Mouse (Mus musculus) thymus, postnatal 14 days (tissue): Measurements from ENCODE around the gene Gm11214.
A peak's percentile ranks its signal among the peaks of the same experiment; 100 is the strongest.

Experiments
- DNase-seq: peaks from one replicate; pipeline ENCODE4 v3.0.0; 2021

Gene Gm11214

GRCm38 (mm10) chr4:63663279-63663678 is at the start of gene Gm11214:
Gene Gm11214, minus strand, starts transcription at chr4:63663379.
- no peak for DNase-seq

DNA sequence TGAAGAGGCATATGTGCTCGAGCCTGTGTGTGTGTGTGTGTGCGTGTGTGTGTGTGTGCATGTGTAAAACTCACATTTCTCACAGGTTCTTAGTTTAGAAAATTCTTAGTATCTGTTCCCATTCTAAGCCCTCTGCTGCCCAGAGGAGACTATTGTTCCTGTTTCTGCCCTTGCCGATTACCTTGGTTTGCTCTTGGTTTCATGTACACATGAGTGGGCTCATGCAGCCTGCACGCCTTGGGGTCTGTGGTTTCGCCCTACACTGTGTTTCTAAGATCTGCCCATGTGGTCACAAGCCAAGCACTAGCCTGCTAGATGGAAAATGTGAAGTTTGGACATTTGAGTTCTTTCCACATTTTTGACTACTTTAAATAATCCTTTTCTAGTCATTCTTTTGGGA is 48.7 kb upstream of the Gm11214 start:
- DNase-seq, result no peak

GRCm38 (mm10) chr4:63710431-63711220 is 47.4 kb upstream of the Gm11214 start:
- no peak for DNase-seq

- DNase-seq, result no peak
Observed at GRCm38 (mm10) chr4:63706279-63706971, 43.2 kb upstream of the Gm11214 start.

GRCm38 (mm10) chr4:63704232-63704631 is 41.1 kb upstream of the Gm11214 start:
- DNase-seq, result no peak

DNA sequence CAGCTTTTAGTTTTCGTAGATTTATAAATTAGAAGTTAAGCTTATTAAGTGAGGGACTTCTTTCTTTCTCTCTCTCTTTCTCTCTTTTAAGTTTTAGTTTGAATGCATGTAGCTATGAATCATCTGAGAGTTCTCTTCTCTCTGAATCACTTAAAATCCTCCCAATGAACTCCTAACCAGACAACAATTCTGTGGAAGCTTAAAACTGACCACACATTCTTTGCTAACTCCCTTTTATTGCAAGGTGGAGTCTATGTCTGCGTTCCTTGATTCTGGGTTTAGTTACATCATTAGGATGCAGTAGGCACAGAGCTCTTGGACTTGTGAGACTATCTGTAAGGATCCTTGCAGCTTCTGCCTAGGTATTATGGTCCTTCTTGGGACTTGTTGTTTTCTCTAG is 40.5 kb upstream of the Gm11214 start:
- no peak for DNase-seq

- DNase-seq, result no peak
Observed at GRCm38 (mm10) chr4:63702006-63702704, 39.0 kb upstream of the Gm11214 start.

- no peak for DNase-seq
Observed at GRCm38 (mm10) chr4:63699749-63700148, 36.6 kb upstream of the Gm11214 start.

DNA sequence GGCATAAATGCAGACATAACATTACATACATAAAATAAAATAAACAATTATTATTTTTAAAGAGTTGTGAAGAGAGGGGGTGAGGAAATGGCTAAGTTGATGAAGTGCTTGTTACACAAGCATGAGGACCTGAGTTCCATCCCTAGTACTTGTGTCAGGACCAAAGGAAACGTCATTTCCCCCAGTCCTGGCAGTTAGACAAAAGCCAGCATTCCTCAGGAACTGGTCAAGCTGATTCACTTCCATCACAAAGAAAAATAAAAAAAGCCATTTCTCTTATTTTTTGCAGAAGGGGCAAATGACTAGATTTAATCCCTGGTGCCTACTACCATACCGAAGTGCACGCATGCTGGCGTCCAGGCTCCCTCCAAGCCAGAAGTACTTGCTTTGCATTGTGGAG is 33.7 kb upstream of the Gm11214 start:
- no peak for DNase-seq

GRCm38 (mm10) chr4:63692351-63692750 is 29.2 kb upstream of the Gm11214 start:
- DNase-seq, result no peak

- no peak for DNase-seq
Observed at GRCm38 (mm10) chr4:63687429-63687828, 24.2 kb upstream of the Gm11214 start.

DNA sequence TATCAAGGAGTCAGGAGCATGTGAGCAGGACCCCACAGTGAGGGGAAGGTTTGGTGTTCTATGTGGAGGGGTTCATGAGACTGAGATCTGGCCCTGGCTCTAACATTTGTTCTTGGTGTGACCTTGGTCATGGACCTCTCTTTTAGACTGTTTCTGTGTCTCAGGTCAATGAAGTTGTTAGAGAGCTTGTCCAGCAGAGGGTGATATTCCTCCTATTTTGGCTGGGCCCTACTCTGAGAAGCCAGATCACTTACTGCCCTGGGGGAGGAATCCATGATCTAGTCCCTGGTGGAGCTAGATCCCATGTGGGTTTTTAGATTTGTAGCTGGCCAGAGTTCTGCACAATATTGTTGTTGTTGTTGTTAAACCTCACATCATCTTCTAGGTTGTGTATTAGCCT is 23.0 kb upstream of the Gm11214 start:
- DNase-seq, result peak; percentile 30

- DNase-seq, result no peak
Observed at GRCm38 (mm10) chr4:63685253-63685525, 22.0 kb upstream of the Gm11214 start.

GRCm38 (mm10) chr4:63684412-63685252 is 21.5 kb upstream of the Gm11214 start:
- no peak for DNase-seq

DNA sequence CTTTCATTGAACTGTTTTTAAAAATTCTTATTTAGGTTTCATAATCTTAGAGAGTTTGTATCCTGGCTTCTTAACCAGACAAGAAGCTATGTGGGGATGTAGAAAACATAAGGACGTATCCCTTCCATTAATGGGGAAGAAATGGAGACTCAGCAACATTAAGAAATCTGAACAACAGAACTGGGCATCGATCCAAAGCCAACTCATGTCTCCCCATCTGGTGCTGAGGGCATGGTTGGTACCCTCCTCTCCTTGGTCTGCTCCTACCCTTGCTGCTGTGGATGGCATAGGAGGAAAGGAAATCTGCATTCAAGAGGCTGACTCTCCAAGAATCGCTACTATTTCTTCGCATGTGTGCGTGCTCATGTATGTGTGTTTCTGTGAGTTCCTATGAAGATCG is 20.5 kb upstream of the Gm11214 start:
- DNase-seq, result no peak

- DNase-seq, result no peak
Observed at GRCm38 (mm10) chr4:63683056-63683455, 19.9 kb upstream of the Gm11214 start.

- DNase-seq, result no peak
Observed at GRCm38 (mm10) chr4:63682441-63682840, 19.3 kb upstream of the Gm11214 start.

DNA sequence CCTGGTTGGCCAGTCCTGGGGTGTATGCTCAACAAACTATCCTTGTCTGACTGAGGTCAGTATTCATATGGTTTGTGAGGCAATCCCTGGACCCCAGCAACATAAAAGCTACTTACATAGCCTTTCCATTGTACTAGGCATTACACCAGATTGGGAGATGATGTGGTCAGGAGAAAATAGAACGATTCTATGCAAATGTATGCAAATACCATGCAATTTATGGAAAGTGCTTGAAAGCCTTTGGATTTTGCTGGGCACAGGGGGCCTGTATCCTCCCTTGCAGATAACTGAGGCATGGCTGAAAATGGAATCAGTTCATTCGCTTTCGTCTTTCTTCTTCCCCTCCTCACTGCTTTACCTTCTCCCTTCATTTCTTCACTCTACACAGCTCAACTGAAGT is 18.4 kb upstream of the Gm11214 start:
- DNase-seq, result no peak

- no peak for DNase-seq
Observed at GRCm38 (mm10) chr4:63675128-63675527, 11.9 kb upstream of the Gm11214 start.

DNA sequence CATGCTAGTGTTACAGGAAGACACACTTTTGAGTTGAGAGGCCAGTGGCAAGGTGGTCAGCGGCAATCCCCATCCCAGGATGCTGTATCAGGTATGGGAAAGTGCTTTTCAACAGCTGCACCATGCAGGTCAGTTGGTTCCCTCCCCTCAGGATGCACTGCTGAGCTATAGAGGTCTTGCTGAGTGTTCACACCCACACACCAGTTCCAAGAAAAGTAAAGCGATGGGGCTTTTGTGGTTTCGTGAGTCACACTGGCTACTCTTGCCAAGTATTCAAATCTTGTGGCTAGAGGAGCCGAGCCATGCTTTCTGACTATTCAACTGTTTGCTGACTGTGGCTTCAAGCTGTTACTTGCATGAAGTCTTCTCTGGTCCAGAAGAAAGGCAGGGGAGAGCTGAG is 5.1 kb upstream of the Gm11214 start:
- DNase-seq, result no peak

GRCm38 (mm10) chr4:63665738-63666137 is 2.6 kb upstream of the Gm11214 start:
- DNase-seq, result no peak

DNA sequence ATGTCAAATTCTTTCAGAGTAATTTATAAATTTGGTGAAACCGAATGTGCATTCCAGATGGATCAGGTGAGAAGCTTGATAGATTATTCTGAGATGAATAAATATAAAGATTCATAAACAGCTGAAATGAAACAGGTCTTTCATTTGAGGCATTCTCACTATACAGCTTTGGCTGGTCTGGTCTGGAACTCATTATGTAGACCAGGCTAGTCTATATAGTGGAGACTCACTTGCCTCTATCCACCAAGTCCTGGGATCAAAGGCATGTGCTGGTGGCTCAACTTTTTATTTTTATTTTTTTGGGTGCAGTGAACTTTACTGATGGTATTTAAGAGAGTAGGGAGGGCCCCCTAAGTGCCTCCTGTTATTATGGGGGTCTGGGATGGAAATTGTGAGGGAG is 1.3 kb downstream of the Gm11214 start:
- no peak for DNase-seq

DNA sequence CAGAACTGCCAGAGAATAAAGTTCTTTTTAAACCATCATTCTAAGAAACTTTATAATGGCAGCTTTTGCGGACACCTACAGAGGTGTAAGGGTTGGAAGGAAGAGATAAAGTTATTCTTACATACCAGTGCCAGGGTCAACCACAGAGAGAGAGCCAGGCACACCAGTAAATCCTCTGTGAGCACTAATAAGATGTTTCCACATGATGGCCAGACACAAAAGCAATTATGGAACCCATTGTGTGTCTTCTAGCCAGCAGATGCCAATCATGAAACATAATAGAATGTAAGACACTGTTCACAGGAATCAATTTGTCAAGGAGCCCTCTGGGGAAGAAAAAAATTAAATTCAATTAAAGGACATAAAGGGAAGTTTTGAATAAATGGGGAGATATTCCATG is 1.8 kb downstream of the Gm11214 start:
- DNase-seq, result no peak
